14 mouse cellular contexts compared by ENCODE assay signal in genomic region chr9:99671603-99672002, GRCm38 (mm10). TPM values are rescaled to one million over a fixed set of nuclear protein-coding genes. Genes with fewer than 3 reads are reported as not detected.
DNase-seq lines count a peak whose midpoint lies in the region; ATAC-seq and TF ChIP-seq lines count a peak whose summit lies in the region.
"Had no signal": no experiment of that assay in that cellular context is flagged by ENCODE, and none has a peak within 500 bp of the region (broad histone marks: within the 10 kb centered on the region; RNA-seq: fewer than 3 reads in every experiment).

No protein-coding gene starts in this region.

- peaks cover 3% of the 10 kb centered on the region; the same call in 1 of the 2 replicates for H3K36me3 ChIP-seq in intestine, postnatal 0 days (ENCODE audit: control insufficient read depth, insufficient read depth)
- H3K36me3 ChIP-seq in intestine, embryonic 16.5 days (ENCODE audit: control insufficient read depth, insufficient read depth, low read length): peaks cover 14% of the 10 kb centered on the region; the same call in 1 of the 2 replicates

- H3K4me3 ChIP-seq in intestine, postnatal 0 days (ENCODE audit: low read depth, low read length): no peak overlapping the region
- H3K4me3 ChIP-seq in intestine, embryonic 16.5 days (ENCODE audit: low read length): no peak overlapping the region

- TF ChIP-seq CTCF in intestine, postnatal 0 days (IDR thresholded peaks at IDR 0.05; ENCODE audit: low read depth): peak; percentile 42

- H3K27ac ChIP-seq in intestine, postnatal 0 days (ENCODE audit: low read depth, low read length): no peak overlapping the region
- H3K27ac ChIP-seq in intestine, embryonic 16.5 days (ENCODE audit: low read length): no peak overlapping the region
- H3K27ac ChIP-seq: hindbrain, embryonic 14.5 days had no signal

- no peaks in the 10 kb centered on the region for H3K27me3 ChIP-seq in intestine, postnatal 0 days (replicated peaks; ENCODE audit: control insufficient read depth, insufficient read depth, low read length)
- no peaks in the 10 kb centered on the region for H3K27me3 ChIP-seq in intestine, embryonic 16.5 days (replicated peaks; ENCODE audit: control insufficient read depth, insufficient read depth, low read length)

- no peaks in the 10 kb centered on the region for H3K9me3 ChIP-seq in intestine, postnatal 0 days (ENCODE audit: control insufficient read depth)
- H3K9me3 ChIP-seq in intestine, embryonic 16.5 days (ENCODE audit: control insufficient read depth, low read length): no peaks in the 10 kb centered on the region

- 31% methylated on average over 2 of the region's 2 CpGs for WGBS in intestine, postnatal 0 days
- WGBS in intestine, embryonic 16.5 days: 32% methylated on average over 2 of the region's 2 CpGs

- no peak overlapping the region for H3K4me2 ChIP-seq in intestine, postnatal 0 days (replicated peaks; ENCODE audit: low read depth)
- no peak overlapping the region for H3K4me2 ChIP-seq in intestine, embryonic 16.5 days (ENCODE audit: low read depth, low read length)
- H3K4me2 ChIP-seq: hindbrain, embryonic 14.5 days had no signal

- H3K4me1 ChIP-seq in intestine, postnatal 0 days (replicated peaks; ENCODE audit: control insufficient read depth, insufficient read depth, low read length): no peaks in the 10 kb centered on the region
- no peaks in the 10 kb centered on the region for H3K4me1 ChIP-seq in intestine, embryonic 16.5 days (ENCODE audit: control insufficient read depth, insufficient read depth, low read length)

- no peak for ATAC-seq in intestine, postnatal 0 days
- no peak for ATAC-seq in intestine, embryonic 16.5 days
- ATAC-seq in granulocyte monocyte progenitor cell, adult 5-6 weeks (replicated peaks; ENCODE audit: poor library complexity, severe bottlenecking): no peak

- no peak overlapping the region for H3K9ac ChIP-seq in intestine, postnatal 0 days (ENCODE audit: low read depth, low read length)
- H3K9ac ChIP-seq in intestine, embryonic 16.5 days (ENCODE audit: low read depth, low read length): no peak overlapping the region
- H3K9ac ChIP-seq: hindbrain, embryonic 14.5 days had no signal

- peak; percentile 54 for DNase-seq in 3T3-L1 (ENCODE audit: low read depth, low spot score)
- peak; percentile 15 for DNase-seq in 416B (ENCODE audit: low read depth)
- peak; percentile 32 for DNase-seq in embryo, embryonic 11 days
- no peak for DNase-seq in thymus, postnatal 36 days
- DNase-seq: cerebellum, adult 18-20 months; layer of hippocampus, adult 9-11 months; thymus, postnatal 25 days had no signal

RNA-seq across cellular contexts. Expression of gene Dzip1l, which starts 42.3 kb away (rescaled TPM):
- 3.3 and 4.1 TPM in 2 replicates for polyA plus RNA-seq in intestine, postnatal 0 days (2015; fragmentation: Nextera tagmentation; extraction: Ambion mirVana)
- polyA plus RNA-seq in intestine, embryonic 16.5 days (2015; fragmentation: Nextera tagmentation; extraction: Ambion mirVana): 9.9 and 11.2 TPM in 2 replicates
- not detected in 2 replicates for total RNA-seq in granulocyte monocyte progenitor cell, adult 5-6 weeks (2014; fragmentation: Nextera tagmentation)
- total RNA-seq in granulocyte monocyte progenitor cell, adult 5-6 weeks (2017): not detected in 2 replicates

RNA-seq across cellular contexts. Expression of gene Cldn18, which starts 45.5 kb away (rescaled TPM):
- 1.8 and 11.7 TPM in 2 replicates for polyA plus RNA-seq in intestine, postnatal 0 days (2015; fragmentation: Nextera tagmentation; extraction: Ambion mirVana)
- 0.99 and 1.1 TPM in 2 replicates for polyA plus RNA-seq in intestine, embryonic 16.5 days (2015; fragmentation: Nextera tagmentation; extraction: Ambion mirVana)
- not detected in 2 replicates for total RNA-seq in granulocyte monocyte progenitor cell, adult 5-6 weeks (2014; fragmentation: Nextera tagmentation)
- not detected in 2 replicates for total RNA-seq in granulocyte monocyte progenitor cell, adult 5-6 weeks (2017)
- polyA plus RNA-seq: gonadal fat pad, adult 2 months; hindbrain, embryonic 14.5 days; spleen, adult 2 months had no signal

RNA-seq across cellular contexts. Expression of gene A4gnt, which starts 59.3 kb away (rescaled TPM):
- polyA plus RNA-seq in intestine, postnatal 0 days (2015; fragmentation: Nextera tagmentation; extraction: Ambion mirVana): 0.81 and 1.0 TPM in 2 replicates
- polyA plus RNA-seq in intestine, embryonic 16.5 days (2015; fragmentation: Nextera tagmentation; extraction: Ambion mirVana): 1.2 and 1.6 TPM in 2 replicates
- not detected in 2 replicates for total RNA-seq in granulocyte monocyte progenitor cell, adult 5-6 weeks (2014; fragmentation: Nextera tagmentation)
- not detected in 2 replicates for total RNA-seq in granulocyte monocyte progenitor cell, adult 5-6 weeks (2017)
- polyA plus RNA-seq: gonadal fat pad, adult 2 months; hindbrain, embryonic 14.5 days; liver, embryonic 16.5 days; spleen, adult 2 months had no signal

Comparison
In these comparisons a context has a peak if more than half of its experiments do, and no peak if none do; other contexts are left out.
1. DNase-seq: peak in 3T3-L1 (single experiment), 416B (single experiment) and embryo, embryonic 11 days (single experiment); none in thymus, postnatal 36 days (0 of 2).